25 mouse cellular contexts compared by ENCODE assay signal in the genomic region with DNA sequence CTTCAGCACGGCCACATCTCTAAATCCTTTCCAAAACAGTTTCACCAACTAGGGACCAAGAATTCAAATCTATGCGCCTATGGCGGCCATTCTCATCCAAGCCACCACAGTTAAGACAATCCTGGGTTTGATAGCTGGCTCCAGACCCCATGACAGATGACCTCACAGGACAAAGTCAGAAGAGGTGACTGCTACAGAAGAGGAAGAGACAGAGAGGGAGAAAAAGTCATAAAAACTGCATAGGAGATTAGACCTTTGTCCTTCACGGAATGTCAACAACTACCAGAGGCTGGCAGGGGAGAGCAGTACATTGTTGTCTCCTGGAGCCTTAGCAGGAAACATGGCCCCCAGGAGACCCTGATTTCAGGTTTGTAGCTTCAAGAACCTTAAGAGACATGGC.
"Had no signal": no experiment of that assay in that cellular context is flagged by ENCODE, and none has a peak within 500 bp of the region (broad histone marks: within the 10 kb centered on the region; RNA-seq: fewer than 3 reads in every experiment).

No protein-coding gene starts in this region.

- H3K9ac ChIP-seq: forebrain, embryonic 15.5 days; forebrain, postnatal 0 days; heart, embryonic 12.5 days; hindbrain, embryonic 12.5 days; hindbrain, embryonic 15.5 days; kidney, embryonic 15.5 days; limb, embryonic 13.5 days; limb, embryonic 15.5 days; liver, embryonic 12.5 days had no signal

- H3K27me3 ChIP-seq: forebrain, embryonic 15.5 days; heart, embryonic 12.5 days; hindbrain, embryonic 12.5 days; kidney, embryonic 15.5 days; limb, embryonic 13.5 days; limb, embryonic 15.5 days; liver, embryonic 12.5 days had no signal

- ATAC-seq: forebrain, embryonic 15.5 days; forebrain, postnatal 0 days; hindbrain, postnatal 0 days; liver, embryonic 12.5 days had no signal

- H3K4me1 ChIP-seq: heart, embryonic 10.5 days; heart, embryonic 12.5 days; hindbrain, embryonic 12.5 days; hindbrain, embryonic 15.5 days; kidney, embryonic 15.5 days; limb, embryonic 13.5 days; liver, embryonic 12.5 days had no signal

- H3K4me3 ChIP-seq: forebrain, embryonic 15.5 days; heart, embryonic 10.5 days; heart, embryonic 12.5 days; hindbrain, embryonic 12.5 days; hindbrain, embryonic 15.5 days; kidney, embryonic 15.5 days; limb, embryonic 13.5 days; limb, embryonic 15.5 days; liver, embryonic 12.5 days had no signal

- H3K27ac ChIP-seq: forebrain, embryonic 15.5 days; heart, embryonic 10.5 days; hindbrain, embryonic 12.5 days; hindbrain, embryonic 15.5 days; hindbrain, postnatal 0 days; kidney, embryonic 15.5 days; kidney, postnatal 0 days; limb, embryonic 13.5 days; limb, embryonic 15.5 days; liver, embryonic 12.5 days had no signal

- H3K36me3 ChIP-seq: forebrain, embryonic 15.5 days; heart, embryonic 10.5 days; heart, embryonic 12.5 days; hindbrain, embryonic 12.5 days; hindbrain, embryonic 15.5 days; limb, embryonic 15.5 days; liver, embryonic 12.5 days had no signal

- H3K9me3 ChIP-seq: forebrain, embryonic 15.5 days; heart, embryonic 10.5 days; heart, embryonic 12.5 days; hindbrain, embryonic 12.5 days; hindbrain, embryonic 15.5 days; kidney, embryonic 15.5 days; limb, embryonic 13.5 days; limb, embryonic 15.5 days; liver, embryonic 12.5 days had no signal

- DNase-seq: forebrain, postnatal 0 days; gastrocnemius, postnatal 14 days; gastrocnemius, postnatal 36 days; heart, adult 18-20 months; heart, postnatal 14 days; heart, postnatal 36 days; kidney, adult 11 months; kidney, adult 2 months; kidney, adult 9 months; kidney, postnatal 14 days; kidney, postnatal 36 days; layer of hippocampus, adult 9-11 months; layer of hippocampus, postnatal 36 days; left cerebral cortex, postnatal 4 days had no signal

- H3K4me2 ChIP-seq: forebrain, embryonic 15.5 days; heart, embryonic 12.5 days; hindbrain, embryonic 12.5 days; hindbrain, embryonic 15.5 days; kidney, embryonic 15.5 days; limb, embryonic 13.5 days; limb, embryonic 15.5 days; liver, embryonic 12.5 days had no signal
